Mouse (Mus musculus) midbrain, embryonic 14.5 days (tissue): Measurements from ENCODE around the gene Kcnma1. TPM values are rescaled to one million over a fixed set of nuclear protein-coding genes. Genes with fewer than 3 reads are reported as not detected.

Source experiments
- ATAC-seq: fragments of 200-750 bp; cut with Nextera tagmentation; 2 replicates; pipeline ENCODE4 v1.8.0; 2017; ENCODE audit warnings: moderate number of reproducible peaks, moderate library complexity; ENCODE audit not compliant: low FRiP score, low TSS enrichment
- DNase-seq: peaks from one replicate; pipeline ENCODE4 v3.0.0-alpha.2; 2015
- H3K27ac ChIP-seq: fragments of 300-500 bp; sonication (generic); replicated peaks from 2 replicates; pipeline ENCODE4 v1.5.1; 2014; ENCODE audit warnings: mild to moderate bottlenecking, low read depth, low read length, moderate library complexity
- H3K27me3 ChIP-seq: fragments of 300-500 bp; sonication (generic); 2 replicates; pipeline ENCODE4 v1.6.1; 2014; ENCODE audit warnings: low read length, control low read depth, mixed read lengths; ENCODE audit not compliant: control insufficient read depth, insufficient read depth
- H3K36me3 ChIP-seq: fragments of 300-500 bp; sonication (generic); 2 replicates; pipeline ENCODE4 v1.6.1; 2014; ENCODE audit warnings: low read length, control low read depth; ENCODE audit not compliant: control insufficient read depth, insufficient read depth
- H3K4me1 ChIP-seq: fragments of 300-500 bp; sonication (generic); 2 replicates; pipeline ENCODE4 v1.6.1; 2014; ENCODE audit warnings: mild to moderate bottlenecking, antibody characterized with exemption, low read length, control low read depth; ENCODE audit not compliant: control insufficient read depth, insufficient read depth
- H3K4me2 ChIP-seq: fragments of 300-500 bp; sonication (generic); 2 replicates; pipeline ENCODE4 v1.6.1; 2014; ENCODE audit warnings: mild to moderate bottlenecking, low read length, moderate library complexity
- H3K4me3 ChIP-seq: fragments of 300-500 bp; sonication (generic); replicated peaks from 2 replicates; pipeline ENCODE4 v1.5.1; 2014; ENCODE audit warnings: low read depth, low read length
- H3K9ac ChIP-seq: fragments of 300-500 bp; sonication (generic); replicated peaks from 2 replicates; pipeline ENCODE4 v1.6.1; 2014; ENCODE audit warnings: mild to moderate bottlenecking, low read length, moderate library complexity
- H3K9me3 ChIP-seq: fragments of 300-500 bp; sonication (generic); 2 replicates; pipeline ENCODE4 v1.6.1; 2016; ENCODE audit warnings: low read length, control low read depth, mixed read lengths; ENCODE audit not compliant: control insufficient read depth
- WGBS: fragments of 180-500 bp; shearing (Covaris S2); extraction: QIAGEN DNeasy Blood & Tissue Kit; methylation state at CpG from one replicate; pipeline ENCODE4 v1.1.7; 2014; 5-methylcytosine and 5-hydroxymethylcytosine counted together
- polyA plus RNA-seq: library from polyadenylated mRNA; unstranded; fragments of >200 nt; fragmentation: Nextera tagmentation; extraction: Ambion mirVana; gene quantifications from 2 replicates; pipeline ENCODE4 v1.2.1, GENCODE M21; 2014

Gene Kcnma1
- polyA plus RNA-seq, 1 experiment from 2014 or later, result 17.8 TPM

- no peaks in the 10 kb centered on the region for H3K4me1 ChIP-seq
- WGBS, result 87% methylated on average over 8 of the region's 8 CpGs
- H3K36me3 ChIP-seq, result no peaks in the 10 kb centered on the region
- DNase-seq, result no peak
- H3K4me2 ChIP-seq, result no peak overlapping the region
- H3K27ac ChIP-seq, result no peak overlapping the region
- H3K9me3 ChIP-seq, result no peaks in the 10 kb centered on the region
- no peaks in the 10 kb centered on the region for H3K27me3 ChIP-seq
- ATAC-seq, result no peak
- no peak overlapping the region for H3K4me3 ChIP-seq
- H3K9ac ChIP-seq, result no peak overlapping the region
Observed at GRCm38 (mm10) chr14:23493750-23494495, 520.4 kb downstream of the Kcnma1 start.

- H3K27me3 ChIP-seq, result no peaks in the 10 kb centered on the region
- ATAC-seq (no peak), DNase-seq (no peak)
- 92% methylated on average over 9 of the region's 9 CpGs for WGBS
- no peaks in the 10 kb centered on the region for H3K4me1 ChIP-seq
- H3K27ac ChIP-seq, result no peak overlapping the region
- H3K9ac ChIP-seq, result no peak overlapping the region
- no peaks in the 10 kb centered on the region for H3K36me3 ChIP-seq
- no peaks in the 10 kb centered on the region for H3K9me3 ChIP-seq
- no peak overlapping the region for H3K4me2 ChIP-seq
- H3K4me3 ChIP-seq, result no peak overlapping the region
Observed at GRCm38 (mm10) chr14:23492581-23493360, 521.5 kb downstream of the Kcnma1 start.

GRCm38 (mm10) chr14:23491359-23491758 is 522.9 kb downstream of the Kcnma1 start:
- Histone ChIP-seq H3K9me3 (no peaks in the 10 kb centered on the region), H3K9ac (no peak overlapping the region), H3K27me3 (no peaks in the 10 kb centered on the region), H3K4me1 (no peaks in the 10 kb centered on the region), H3K4me2 (no peak overlapping the region), H3K36me3 (no peaks in the 10 kb centered on the region), H3K4me3 (no peak overlapping the region), H3K27ac (no peak overlapping the region)
- 44% methylated on average over 2 of the region's 2 CpGs for WGBS
- ATAC-seq, result no peak
- DNase-seq, result no peak

GRCm38 (mm10) chr14:23486687-23487086 is 527.6 kb downstream of the Kcnma1 start:
- Histone ChIP-seq H3K27ac (no peak overlapping the region), H3K4me1 (no peaks in the 10 kb centered on the region), H3K36me3 (no peaks in the 10 kb centered on the region), H3K9me3 (no peaks in the 10 kb centered on the region), H3K4me2 (no peak overlapping the region), H3K9ac (no peak overlapping the region), H3K27me3 (no peaks in the 10 kb centered on the region), H3K4me3 (no peak overlapping the region)
- WGBS, result 88% methylated on average over 1 of the region's 1 CpGs
- DNase-seq (no peak), ATAC-seq (no peak)

- H3K36me3 ChIP-seq, result no peaks in the 10 kb centered on the region
- WGBS, result 86% methylated on average over 7 of the region's 7 CpGs
- ATAC-seq (no peak), DNase-seq (no peak)
- H3K9me3 ChIP-seq, result no peaks in the 10 kb centered on the region
- no peak overlapping the region for H3K4me2 ChIP-seq
- H3K27ac ChIP-seq, result no peak overlapping the region
- H3K4me3 ChIP-seq, result no peak overlapping the region
- H3K27me3 ChIP-seq, result no peaks in the 10 kb centered on the region
- no peak overlapping the region for H3K9ac ChIP-seq
- H3K4me1 ChIP-seq, result no peaks in the 10 kb centered on the region
Observed at GRCm38 (mm10) chr14:23485802-23486500, 528.3 kb downstream of the Kcnma1 start.

GRCm38 (mm10) chr14:23475129-23475528 is 539.2 kb downstream of the Kcnma1 start:
- Histone ChIP-seq H3K27me3 (no peaks in the 10 kb centered on the region), H3K9me3 (no peaks in the 10 kb centered on the region), H3K4me3 (no peak overlapping the region), H3K4me2 (no peak overlapping the region), H3K36me3 (no peaks in the 10 kb centered on the region), H3K27ac (no peak overlapping the region), H3K9ac (no peak overlapping the region), H3K4me1 (no peaks in the 10 kb centered on the region)
- ATAC-seq (no peak), DNase-seq (no peak)
- WGBS, result 87% methylated on average over 4 of the region's 4 CpGs

GRCm38 (mm10) chr14:23470071-23470470 is 544.2 kb downstream of the Kcnma1 start:
- Histone ChIP-seq H3K27me3 (no peaks in the 10 kb centered on the region), H3K36me3 (no peaks in the 10 kb centered on the region), H3K4me3 (no peak overlapping the region), H3K9me3 (no peaks in the 10 kb centered on the region), H3K4me2 (no peak overlapping the region), H3K9ac (no peak overlapping the region), H3K4me1 (no peaks in the 10 kb centered on the region), H3K27ac (no peak overlapping the region)
- 95% methylated on average over 2 of the region's 2 CpGs for WGBS
- DNase-seq (no peak), ATAC-seq (no peak)

- DNase-seq, result no peak
- Histone ChIP-seq H3K4me2 (no peak overlapping the region), H3K9ac (no peak overlapping the region), H3K4me1 (no peaks in the 10 kb centered on the region), H3K9me3 (no peaks in the 10 kb centered on the region), H3K27ac (no peak overlapping the region), H3K27me3 (no peaks in the 10 kb centered on the region), H3K4me3 (no peak overlapping the region), H3K36me3 (no peaks in the 10 kb centered on the region)
- 86% methylated on average over 2 of the region's 2 CpGs for WGBS
- no peak for ATAC-seq
Observed at GRCm38 (mm10) chr14:23465135-23465534, 549.2 kb downstream of the Kcnma1 start.
